Mouse (Mus musculus) heart, adult 18-20 months (tissue): ENCODE measurements at regions not wholly inside any gene's neighbourhood (a gene's known extent, or its start where the extent isn't known, plus 50 kb on each side); places are given as distances from the start of the nearest gene placed in this dataset.

Experiments used
- DNase-seq, 2 experiments: peaks; one replicate each; pipeline ENCODE4 v3.0.0; 2021 to 2022; ENCODE audit warnings: mixed read lengths in 1 of 2

- no peak for DNase-seq
Measured at GRCm38 (mm10) chr1:61135597-61136545, 158.1 kb downstream of the Icos start.

- no peak for DNase-seq
Measured at GRCm38 (mm10) chr1:61137210-61137885, 159.6 kb downstream of the Icos start.

DNA sequence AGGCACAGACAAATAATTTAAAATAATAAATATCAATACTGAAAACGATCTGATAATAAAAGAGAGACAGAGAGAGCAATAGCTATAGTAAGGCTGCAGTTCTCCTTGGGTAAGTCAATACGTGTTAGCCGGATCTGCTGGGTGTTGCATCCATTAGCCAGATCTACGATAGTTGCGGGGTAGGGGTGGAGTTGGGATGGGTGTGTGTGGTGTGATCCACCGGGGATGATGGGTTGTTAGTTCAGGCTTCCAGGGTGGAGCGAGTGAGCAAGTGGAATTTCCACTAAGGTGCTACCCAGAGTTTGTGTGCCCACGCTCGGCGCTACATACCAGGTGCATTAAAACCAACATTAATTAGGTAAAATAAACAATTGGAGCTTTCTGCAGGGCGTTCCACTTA is 160.2 kb downstream of the Icos start:
- no peak for DNase-seq

DNA sequence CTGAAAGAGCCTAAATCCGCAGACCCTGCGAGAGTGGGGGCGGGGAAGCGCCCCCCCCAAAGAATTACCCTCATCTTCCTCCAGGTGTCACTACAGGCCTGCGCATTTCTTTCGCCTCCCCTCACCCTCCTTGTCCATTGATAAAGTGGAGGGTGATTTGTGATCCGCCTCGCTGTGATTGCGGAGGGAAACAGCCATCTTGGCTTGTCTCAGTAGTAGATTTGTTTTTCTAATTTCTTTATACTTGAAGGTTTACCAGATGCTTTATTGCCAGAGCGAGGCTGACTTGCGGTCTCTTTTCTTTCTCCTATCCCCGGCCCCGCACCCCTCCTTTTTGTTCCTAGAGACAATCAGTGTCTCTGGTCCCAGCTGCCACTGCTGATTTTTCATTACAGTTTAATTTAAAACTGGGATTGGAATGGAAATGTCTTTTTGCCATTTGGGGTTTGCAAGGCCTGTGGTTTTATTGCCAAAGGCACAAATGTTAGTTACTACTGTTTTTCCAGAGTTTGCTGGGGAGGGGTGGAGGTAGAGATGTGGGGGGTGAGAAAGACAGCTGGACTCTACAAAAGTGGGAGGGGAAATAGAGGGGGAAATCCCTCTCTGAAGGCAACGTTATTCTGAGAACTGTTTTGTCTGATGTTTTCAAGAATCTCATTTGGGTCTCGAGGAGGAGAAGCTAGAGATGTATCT is 161.7 kb downstream of the Icos start:
- DNase-seq, result peak; percentile 40 to 46

DNA sequence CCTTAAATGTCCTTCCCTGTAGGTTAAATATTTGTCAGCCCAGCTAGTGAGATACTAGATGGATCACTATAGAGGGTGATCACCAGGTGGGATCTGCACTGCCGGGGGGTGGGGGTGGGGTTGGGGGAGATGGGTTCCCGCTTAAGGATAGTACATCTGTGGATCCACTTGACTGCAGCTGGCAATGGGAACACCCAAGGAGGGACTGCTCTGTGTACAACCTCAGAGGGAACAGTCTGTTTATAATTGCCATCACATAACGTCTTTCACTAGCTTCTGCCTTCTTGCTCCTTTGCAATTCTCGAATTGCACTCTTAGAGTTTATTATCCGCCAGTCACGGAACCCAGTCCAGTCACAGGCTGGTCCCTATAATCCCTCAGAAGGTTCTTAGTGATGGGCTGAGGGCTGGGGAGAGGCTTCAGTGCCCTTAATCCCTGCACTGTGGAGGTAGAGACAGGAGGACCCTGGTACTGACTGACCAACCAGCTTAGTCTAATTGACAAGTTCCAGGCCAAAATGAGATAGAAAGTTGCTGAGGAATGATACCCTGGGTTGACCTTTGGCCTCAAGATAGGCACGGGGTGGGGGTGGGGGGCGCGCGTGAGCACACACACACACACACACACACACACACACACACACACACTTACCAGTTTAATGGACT is 162.4 kb downstream of the Icos start:
- DNase-seq, result no peak

GRCm38 (mm10) chr1:61140870-61141591 is 163.3 kb downstream of the Icos start:
- DNase-seq, result peak in 1 of 2 experiments; percentile 8

DNA sequence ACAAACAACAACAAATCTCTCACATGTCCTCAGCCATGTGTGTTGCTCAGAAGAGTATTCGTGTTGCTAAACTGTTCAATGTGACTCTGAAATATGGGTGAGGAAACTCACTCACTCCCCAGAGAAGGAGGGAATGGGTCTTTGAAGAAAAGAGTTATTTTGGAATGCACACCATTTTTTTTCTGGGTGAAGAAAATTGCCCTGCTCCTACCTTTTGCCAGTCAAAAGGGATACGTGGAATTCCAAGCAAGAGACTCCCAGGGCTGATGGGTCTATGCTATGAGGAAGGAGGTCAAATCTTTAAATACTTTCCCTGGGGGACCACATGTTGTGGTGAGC is 163.8 kb downstream of the Icos start:
- no peak for DNase-seq

- DNase-seq, result peak in 1 of 2 experiments; percentile 12
Measured at GRCm38 (mm10) chr1:61141952-61142351, 164.2 kb downstream of the Icos start.

- peak in 1 of 2 experiments; percentile 7 for DNase-seq
Measured at GRCm38 (mm10) chr1:61143030-61143753, 165.5 kb downstream of the Icos start.

GRCm38 (mm10) chr1:61143754-61144066 is 166.0 kb downstream of the Icos start:
- DNase-seq, result no peak

- no peak for DNase-seq
Measured at GRCm38 (mm10) chr1:61145013-61145412, 167.3 kb downstream of the Icos start.

DNA sequence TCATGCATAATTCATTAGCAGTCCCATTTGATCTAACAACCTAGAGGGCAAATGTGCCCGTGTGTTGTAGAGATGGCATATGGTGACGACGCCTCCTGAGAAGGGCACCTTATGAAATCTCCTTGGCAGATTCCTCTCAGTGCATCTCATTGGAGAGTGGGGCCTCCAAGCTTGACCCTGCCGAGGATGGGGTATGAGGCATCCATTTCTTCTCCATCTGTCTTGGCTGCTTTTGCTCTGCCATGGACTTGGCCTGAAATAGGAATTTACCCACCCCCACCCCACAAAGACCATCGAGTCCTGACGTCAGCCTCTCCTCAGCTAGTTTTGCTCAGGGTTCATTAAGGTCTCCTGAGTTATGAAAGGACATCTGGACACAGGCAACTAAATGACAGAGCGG is 167.8 kb downstream of the Icos start:
- DNase-seq, result no peak

DNA sequence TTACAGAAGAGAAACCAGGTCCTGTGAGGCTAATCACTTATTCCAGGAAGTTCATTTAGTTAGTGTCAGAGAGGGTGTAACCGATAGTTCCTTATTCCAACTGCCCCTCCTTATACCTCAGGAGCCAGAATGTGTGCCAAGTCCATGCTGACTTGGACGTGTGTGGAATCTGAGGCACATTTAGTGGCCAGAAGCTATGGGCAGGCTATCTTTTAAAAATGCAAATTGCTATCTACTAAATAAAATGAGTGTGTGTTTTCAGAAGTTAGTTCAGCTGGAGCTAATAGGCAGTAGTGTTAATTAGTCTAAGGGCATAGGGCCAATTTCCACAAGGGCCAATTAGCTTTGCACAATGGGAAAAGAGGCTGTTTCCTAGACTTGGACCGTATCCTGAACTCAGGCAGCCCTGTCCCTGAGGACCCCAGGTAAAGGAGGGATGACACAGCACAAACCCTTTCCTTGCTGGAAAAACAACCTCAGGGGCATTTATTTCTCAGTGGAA is 168.5 kb downstream of the Icos start:
- DNase-seq, result peak; percentile 12 to 42

DNA sequence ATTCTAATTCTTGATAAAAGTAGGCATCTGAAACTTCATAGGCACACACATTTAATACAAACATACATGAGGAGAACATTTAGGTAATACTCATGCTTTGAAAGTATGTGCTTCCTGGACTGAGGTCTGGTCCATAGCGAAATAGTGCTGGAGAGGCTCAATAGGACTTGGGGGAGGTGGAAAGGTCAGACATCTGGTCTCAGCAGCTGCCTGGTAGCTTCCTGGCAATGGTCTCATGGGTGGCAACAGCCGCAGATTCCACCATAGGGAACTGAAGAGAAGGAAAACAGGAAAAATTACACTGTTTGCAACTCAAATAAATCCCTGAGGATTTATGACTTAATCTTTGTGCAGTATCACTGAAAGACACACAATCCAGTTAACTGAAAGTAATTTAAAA is 174.0 kb downstream of the Icos start:
- no peak for DNase-seq

GRCm38 (mm10) chr1:61152157-61152556 is 174.4 kb downstream of the Icos start:
- DNase-seq, result no peak

GRCm38 (mm10) chr1:61154216-61154615 is 176.5 kb downstream of the Icos start:
- DNase-seq, result no peak

GRCm38 (mm10) chr1:61157271-61157670 is 179.5 kb downstream of the Icos start:
- DNase-seq, result peak; percentile 36 to 42

DNA sequence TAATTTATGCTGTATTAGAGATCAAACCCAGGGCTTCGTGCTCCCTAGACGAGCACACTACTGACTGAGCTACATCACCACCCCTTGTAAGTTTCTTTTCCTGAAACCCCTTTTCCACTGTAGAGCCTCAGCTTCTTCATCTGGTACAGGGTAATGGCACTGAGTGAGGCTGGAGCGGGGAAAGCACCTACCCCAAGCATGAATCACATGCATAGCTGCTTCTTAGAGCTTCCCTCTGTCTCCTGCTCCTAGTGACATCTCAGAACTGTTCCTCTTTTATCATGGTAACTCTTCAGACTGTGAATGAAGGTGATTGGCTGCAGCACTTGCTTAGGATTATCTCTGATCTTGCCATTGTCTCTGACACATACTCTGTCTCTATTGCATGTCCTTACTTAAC is 182.8 kb downstream of the Icos start:
- no peak for DNase-seq

DNA sequence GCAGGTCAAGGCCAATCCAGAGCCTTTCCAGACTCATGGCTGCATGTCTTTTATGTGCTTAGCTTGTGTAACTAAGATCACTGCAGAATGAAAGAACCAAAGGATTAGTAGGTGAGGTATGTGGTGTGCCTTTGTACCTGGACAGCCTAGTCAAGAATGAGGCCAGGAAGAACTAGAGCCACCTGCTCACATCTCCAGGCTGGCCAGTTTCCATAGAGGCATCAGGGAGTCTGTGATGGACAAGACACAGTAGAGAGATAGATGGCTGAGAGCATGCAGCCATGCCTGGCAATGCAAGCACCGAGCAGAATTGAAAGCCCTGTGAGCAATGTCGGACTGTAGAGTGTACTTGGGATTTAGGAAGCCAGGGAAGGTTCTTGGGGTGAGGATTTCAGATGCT is 186.5 kb downstream of the Icos start:
- no peak for DNase-seq

DNA sequence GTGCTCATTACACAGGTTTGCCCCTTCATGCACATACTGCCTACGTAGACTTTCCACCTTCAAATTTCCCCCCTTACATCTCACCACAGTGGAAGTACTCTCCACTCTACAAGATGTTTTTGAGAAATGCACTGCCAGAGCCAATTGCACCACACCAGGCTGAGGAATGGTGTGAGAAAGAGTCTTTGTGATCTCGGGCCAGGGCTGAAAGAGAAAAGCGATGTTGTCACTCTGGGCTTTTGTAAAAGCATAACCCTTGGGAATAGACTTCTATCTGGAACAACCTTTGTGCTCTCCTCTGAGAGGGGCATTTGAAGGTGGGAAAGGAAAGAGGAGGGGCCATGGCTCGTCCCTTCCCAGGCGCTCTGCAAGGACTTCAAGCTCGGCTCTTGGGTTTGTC is 194.2 kb downstream of the Icos start:
- no peak for DNase-seq

DNA sequence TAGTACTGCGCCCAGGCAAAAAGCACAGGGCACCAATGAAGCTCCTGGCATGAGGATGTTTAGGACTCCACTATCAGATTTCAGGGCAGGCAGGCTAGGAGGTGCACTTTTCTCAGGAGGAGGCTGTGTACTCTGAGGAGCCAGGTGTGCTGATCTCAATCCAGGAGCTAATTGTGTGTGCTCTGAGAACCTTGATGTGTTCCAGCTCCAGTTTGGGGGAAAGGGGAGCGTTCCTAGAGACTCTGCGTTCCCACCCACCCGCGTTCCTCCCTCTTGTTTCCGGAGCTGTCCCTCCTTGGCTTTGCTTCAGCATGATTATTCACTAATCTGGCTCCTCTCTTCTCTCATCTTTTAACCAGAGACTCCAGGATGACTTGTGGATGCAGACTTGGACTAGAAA is 195.2 kb downstream of the Icos start:
- no peak for DNase-seq
